Mouse (Mus musculus) erythroblast, embryonic 14.5 days (primary cell): ENCODE results near the gene Eif2a. TPM values are rescaled to one million over a fixed set of nuclear protein-coding genes. Genes with fewer than 3 reads are reported as not detected.
A peak's percentile ranks its signal among the peaks of the same experiment; 100 is the strongest.

Experiments used
- H3K27me3 ChIP-seq: 2 replicates; pipeline ENCODE4 v1.6.1; 2012; ENCODE audit warnings: inconsistent platforms; ENCODE audit not compliant: control insufficient read depth
- H3K36me3 ChIP-seq: 2 replicates; pipeline ENCODE4 v1.6.1; 2012; ENCODE audit warnings: mild to moderate bottlenecking, inconsistent platforms; ENCODE audit not compliant: control insufficient read depth
- H3K4me1 ChIP-seq: 2 replicates; pipeline ENCODE4 v1.6.1; 2012; ENCODE audit warnings: inconsistent platforms; ENCODE audit not compliant: control insufficient read depth
- H3K4me3 ChIP-seq: replicated peaks from 2 replicates; pipeline ENCODE3; 2012; ENCODE audit warnings: moderate library complexity, mild to moderate bottlenecking, inconsistent platforms
- H3K9me3 ChIP-seq: 2 replicates; pipeline ENCODE4 v1.6.1; 2012; ENCODE audit warnings: low read length, inconsistent platforms, mixed read lengths; ENCODE audit not compliant: control insufficient read depth
- GATA1 ChIP-seq: IDR thresholded peaks from 2 replicates; pipeline ENCODE4 v1.6.1; 2012; ENCODE audit warnings: low read length, inconsistent platforms, mixed read lengths
- TAL1 ChIP-seq: IDR thresholded peaks from 3 replicates; pipeline ENCODE4 v1.6.1; 2012; ENCODE audit warnings: low read length, inconsistent platforms, mixed read lengths
- polyA plus RNA-seq: library from polyadenylated mRNA; stranded (reverse); fragments of >175 nt; gene quantifications from 2 replicates; pipeline ENCODE4 v1.2.3, GENCODE M21; 2012

Gene Eif2a
- polyA plus RNA-seq, result 0.53 and 0.61 TPM in 2 replicates

GRCm38 (mm10) chr3:58525652-58526407 is at the start of gene Eif2a, which contains the start of gene Serp1:
Gene Eif2a (plus strand): TSS chr3:58525821.
Gene Serp1 (minus strand): TSS chr3:58525892.
- Histone ChIP-seq H3K4me1 (peaks cover 28% of the 10 kb centered on the region), H3K27me3 (no peaks in the 10 kb centered on the region), H3K4me3 (peak within 1 kb of the TSS; percentile 88), H3K9me3 (no peaks in the 10 kb centered on the region), H3K36me3 (peaks cover 33% of the 10 kb centered on the region)
- no peak for TF ChIP-seq GATA1
- no peak for TF ChIP-seq TAL1

- H3K4me1 ChIP-seq, result peaks cover 3% of the 10 kb centered on the region
- no peak overlapping the region for H3K4me3 ChIP-seq
- TF ChIP-seq GATA1 (no peak), TAL1 (no peak)
- H3K27me3 ChIP-seq, result no peaks in the 10 kb centered on the region
- H3K36me3 ChIP-seq, result no peaks in the 10 kb centered on the region
- H3K9me3 ChIP-seq, result no peaks in the 10 kb centered on the region
Observed at GRCm38 (mm10) chr3:58478755-58479455, 46.7 kb upstream of the Eif2a start.

- TF ChIP-seq TAL1 (no peak), GATA1 (no peak)
- Histone ChIP-seq H3K4me1 (peaks cover 2% of the 10 kb centered on the region), H3K27me3 (no peaks in the 10 kb centered on the region), H3K4me3 (no peak overlapping the region), H3K36me3 (no peaks in the 10 kb centered on the region), H3K9me3 (peaks cover 4% of the 10 kb centered on the region; the same call in 1 of the 2 replicates)
Observed at GRCm38 (mm10) chr3:58485883-58486282, 39.7 kb upstream of the Eif2a start.

GRCm38 (mm10) chr3:58487121-58487520 is 38.5 kb upstream of the Eif2a start:
- H3K4me1 ChIP-seq, result peaks cover 2% of the 10 kb centered on the region
- H3K9me3 ChIP-seq, result peaks cover 4% of the 10 kb centered on the region; the same call in 1 of the 2 replicates
- no peaks in the 10 kb centered on the region for H3K27me3 ChIP-seq
- TF ChIP-seq TAL1 (no peak), GATA1 (no peak)
- no peaks in the 10 kb centered on the region for H3K36me3 ChIP-seq
- no peak overlapping the region for H3K4me3 ChIP-seq

- peaks cover 2% of the 10 kb centered on the region for H3K4me1 ChIP-seq
- no peaks in the 10 kb centered on the region for H3K27me3 ChIP-seq
- peaks cover 4% of the 10 kb centered on the region; the same call in 1 of the 2 replicates for H3K9me3 ChIP-seq
- H3K4me3 ChIP-seq, result no peak overlapping the region
- no peaks in the 10 kb centered on the region for H3K36me3 ChIP-seq
- TF ChIP-seq TAL1 (no peak), GATA1 (no peak)
Observed at GRCm38 (mm10) chr3:58487999-58488775, 37.4 kb upstream of the Eif2a start.

GRCm38 (mm10) chr3:58490787-58491186 is 34.8 kb upstream of the Eif2a start:
- no peak for TF ChIP-seq TAL1
- TF ChIP-seq GATA1, result no peak
- Histone ChIP-seq H3K4me1 (peaks cover 2% of the 10 kb centered on the region), H3K9me3 (peaks cover 4% of the 10 kb centered on the region; the same call in 1 of the 2 replicates), H3K36me3 (no peaks in the 10 kb centered on the region), H3K4me3 (no peak overlapping the region), H3K27me3 (no peaks in the 10 kb centered on the region)

- H3K27me3 ChIP-seq, result no peaks in the 10 kb centered on the region
- TF ChIP-seq GATA1 (no peak), TAL1 (no peak)
- H3K36me3 ChIP-seq, result no peaks in the 10 kb centered on the region
Observed at GRCm38 (mm10) chr3:58493621-58494020, 32.0 kb upstream of the Eif2a start.

GRCm38 (mm10) chr3:58501961-58502360 is 23.7 kb upstream of the Eif2a start:
- Histone ChIP-seq H3K4me1 (peaks cover 2% of the 10 kb centered on the region), H3K36me3 (no peaks in the 10 kb centered on the region), H3K4me3 (no peak overlapping the region), H3K9me3 (no peaks in the 10 kb centered on the region), H3K27me3 (no peaks in the 10 kb centered on the region)
- TF ChIP-seq GATA1 (no peak), TAL1 (no peak)

More at GRCm38 (mm10) chr3:58493621-58494020, 32.0 kb upstream of the Eif2a start:
- Histone ChIP-seq H3K4me3 (no peak overlapping the region), H3K4me1 (no peaks in the 10 kb centered on the region), H3K9me3 (no peaks in the 10 kb centered on the region)

- no peaks in the 10 kb centered on the region for H3K9me3 ChIP-seq
- H3K4me1 ChIP-seq, result peaks cover 2% of the 10 kb centered on the region
- H3K4me3 ChIP-seq, result no peak overlapping the region
- no peak for TF ChIP-seq GATA1
- no peaks in the 10 kb centered on the region for H3K27me3 ChIP-seq
- no peaks in the 10 kb centered on the region for H3K36me3 ChIP-seq
Observed at GRCm38 (mm10) chr3:58503720-58504333, 21.8 kb upstream of the Eif2a start.
